Mouse (Mus musculus) lung, embryonic 14.5 days (tissue): ENCODE results near the gene Agpat4. TPM values are rescaled to one million over a fixed set of nuclear protein-coding genes. Genes with fewer than 3 reads are reported as not detected.
"Not testable (repeated sequence)": the region's sequence is repeated elsewhere in the genome, so short reads cannot be mapped to it uniquely, and the experiment has no call there.

Source experiments
- ATAC-seq: fragments of 200-750 bp; cut with Nextera tagmentation; 2 replicates; pipeline ENCODE4 v1.8.0; 2017; ENCODE audit warnings: mild to moderate bottlenecking, moderate TSS enrichment, moderate library complexity; ENCODE audit not compliant: insufficient read depth
- DNase-seq: peaks from one replicate; pipeline ENCODE4 v3.0.0-alpha.2; 2015
- H3K27ac ChIP-seq: fragments of 300-500 bp; sonication (generic); 2 replicates; pipeline ENCODE4 v1.5.1; 2014; ENCODE audit warnings: low read depth, mild to moderate bottlenecking, moderate library complexity
- H3K27me3 ChIP-seq: fragments of 300-500 bp; sonication (generic); 2 replicates; pipeline ENCODE4 v1.6.1; 2014; ENCODE audit warnings: low read length, control low read depth; ENCODE audit not compliant: insufficient read depth
- H3K36me3 ChIP-seq: fragments of 300-500 bp; sonication (generic); 2 replicates; pipeline ENCODE4 v1.6.1; 2014; ENCODE audit warnings: control low read depth; ENCODE audit not compliant: insufficient read depth
- H3K4me1 ChIP-seq: fragments of 300-500 bp; sonication (generic); 2 replicates; pipeline ENCODE4 v1.6.1; 2014; ENCODE audit warnings: antibody characterized with exemption, control low read depth; ENCODE audit not compliant: insufficient read depth
- H3K4me2 ChIP-seq: fragments of 300-500 bp; sonication (generic); 2 replicates; pipeline ENCODE4 v1.6.1; 2014; ENCODE audit warnings: mild to moderate bottlenecking
- H3K4me3 ChIP-seq: fragments of 300-500 bp; sonication (generic); 2 replicates; pipeline ENCODE4 v1.5.1; 2014; ENCODE audit warnings: low read depth, low read length
- H3K9ac ChIP-seq: fragments of 300-500 bp; sonication (generic); 2 replicates; pipeline ENCODE4 v1.6.1; 2014
- H3K9me3 ChIP-seq: fragments of 300-500 bp; sonication (generic); 2 replicates; pipeline ENCODE4 v1.6.1; 2016; ENCODE audit warnings: low read depth, low read length, control low read depth
- CTCF ChIP-seq: IDR thresholded peaks from 2 replicates; pipeline ENCODE4 v1.5.1; 2016; ENCODE audit warnings: antibody characterized with exemption, low read depth
- WGBS: fragments of 180-500 bp; shearing (Covaris S2); extraction: QIAGEN DNeasy Blood & Tissue Kit; methylation state at CpG from one replicate; pipeline ENCODE4 v1.1.7; 2014; 5-methylcytosine and 5-hydroxymethylcytosine counted together
- polyA plus RNA-seq: library from polyadenylated mRNA; unstranded; fragments of >200 nt; fragmentation: Nextera tagmentation; extraction: Ambion mirVana; gene quantifications from 2 replicates; pipeline ENCODE4 v1.2.1, GENCODE M21; 2014

The Agpat4 gene
- polyA plus RNA-seq, 1 experiment from 2014 or later = 28.2 TPM

GRCm38 (mm10) chr17:12113626-12114025 is 4.9 kb upstream of the Agpat4 start:
- ATAC-seq (no peak), DNase-seq (no peak)
- no peaks in the 10 kb centered on the region for H3K27me3 ChIP-seq
- H3K27ac ChIP-seq = no peak overlapping the region
- H3K9ac ChIP-seq = no peak overlapping the region
- 89% methylated on average over 6 of the region's 6 CpGs for WGBS
- H3K4me1 ChIP-seq = no peaks in the 10 kb centered on the region
- TF ChIP-seq CTCF = no peak
- no peaks in the 10 kb centered on the region for H3K9me3 ChIP-seq
- H3K4me3 ChIP-seq = no peak overlapping the region
- no peaks in the 10 kb centered on the region for H3K36me3 ChIP-seq
- no peak overlapping the region for H3K4me2 ChIP-seq

GRCm38 (mm10) chr17:12115086-12115485 is 3.4 kb upstream of the Agpat4 start:
- Histone ChIP-seq H3K4me3 (no peak overlapping the region), H3K9me3 (no peaks in the 10 kb centered on the region), H3K9ac (no peak overlapping the region), H3K27me3 (no peaks in the 10 kb centered on the region), H3K4me1 (no peaks in the 10 kb centered on the region), H3K36me3 (no peaks in the 10 kb centered on the region), H3K4me2 (no peak overlapping the region), H3K27ac (no peak overlapping the region)
- TF ChIP-seq CTCF = no peak
- DNase-seq = no peak
- 71% methylated on average over 2 of the region's 2 CpGs for WGBS
- ATAC-seq = no peak

- no peak for TF ChIP-seq CTCF
- Histone ChIP-seq H3K27me3 (no peaks in the 10 kb centered on the region), H3K9me3 (no peaks in the 10 kb centered on the region), H3K4me3 (peak overlapping the region; percentile 56), H3K9ac (peak overlapping the region; percentile 65), H3K4me2 (peak overlapping the region; percentile 92), H3K4me1 (no peaks in the 10 kb centered on the region), H3K27ac (peak overlapping the region; percentile 95; the same call in 1 of the 2 replicates), H3K36me3 (no peaks in the 10 kb centered on the region)
- 4% methylated on average over 9 of the region's 9 CpGs for WGBS
- no peak for ATAC-seq
- peak; percentile 41 for DNase-seq
Measured at GRCm38 (mm10) chr17:12118131-12118530, 373 bp upstream of the Agpat4 start.

GRCm38 (mm10) chr17:12118926-12119641 is 580 bp downstream of the Agpat4 start:
- H3K4me1 ChIP-seq = no peaks in the 10 kb centered on the region
- H3K27ac ChIP-seq = peak overlapping the region; percentile 95

GRCm38 (mm10) chr17:12119675-12120074 is 1.2 kb downstream of the Agpat4 start:
- Histone ChIP-seq H3K9me3 (no peaks in the 10 kb centered on the region), H3K4me3 (peak overlapping the region; percentile 56), H3K9ac (peak overlapping the region; percentile 65), H3K4me2 (peak overlapping the region; percentile 92), H3K27ac (peak overlapping the region; percentile 95), H3K27me3 (no peaks in the 10 kb centered on the region), H3K36me3 (peaks cover 6% of the 10 kb centered on the region; the same call in 1 of the 2 replicates), H3K4me1 (no peaks in the 10 kb centered on the region)
- TF ChIP-seq CTCF = no peak
- peak; percentile 79 for DNase-seq
- ATAC-seq = peak; percentile 44; the same call in 1 of the 2 replicates
- 1% methylated on average over 12 of the region's 12 CpGs for WGBS

More at GRCm38 (mm10) chr17:12118926-12119641, 580 bp downstream of the Agpat4 start:
- ATAC-seq = peak; percentile 97
- under 1% methylated on average over 30 of the region's 30 CpGs for WGBS
- peak; percentile 97 for DNase-seq
- Histone ChIP-seq H3K36me3 (0 out of 2 replicates have a peak, but pooled peaks cover 4% of the 10 kb centered on the region), H3K9ac (peak overlapping the region; percentile 65), H3K27me3 (no peaks in the 10 kb centered on the region), H3K9me3 (no peaks in the 10 kb centered on the region), H3K4me3 (peak overlapping the region; percentile 56), H3K4me2 (peak overlapping the region; percentile 92)
- no peak; the same call in 1 of the 2 replicates for TF ChIP-seq CTCF

- Histone ChIP-seq H3K4me2 (peak overlapping the region; percentile 92), H3K4me1 (no peaks in the 10 kb centered on the region), H3K27me3 (no peaks in the 10 kb centered on the region), H3K9me3 (peaks cover 3% of the 10 kb centered on the region; the same call in 1 of the 2 replicates), H3K4me3 (peak overlapping the region; percentile 56), H3K9ac (peak overlapping the region; percentile 65; the same call in 1 of the 2 replicates), H3K27ac (no peak overlapping the region), H3K36me3 (peaks cover 11% of the 10 kb centered on the region)
- no peak for TF ChIP-seq CTCF
- ATAC-seq (no peak), DNase-seq (no peak)
- 26% methylated on average over 5 of the region's 5 CpGs for WGBS
Measured at GRCm38 (mm10) chr17:12120268-12120667, 1.8 kb downstream of the Agpat4 start.

- no peaks in the 10 kb centered on the region for H3K4me1 ChIP-seq
- H3K36me3 ChIP-seq = peaks cover 17% of the 10 kb centered on the region
- no peak for ATAC-seq
- 84% methylated on average over 7 of the region's 7 CpGs for WGBS
- 0 out of 2 replicates have a peak overlapping the region, but pooled peaks have one; percentile 56 for H3K4me3 ChIP-seq
- H3K27me3 ChIP-seq = no peaks in the 10 kb centered on the region
- H3K4me2 ChIP-seq = peak overlapping the region; percentile 92
- peaks cover 3% of the 10 kb centered on the region; the same call in 1 of the 2 replicates for H3K9me3 ChIP-seq
- H3K27ac ChIP-seq = no peak overlapping the region
- no peak for TF ChIP-seq CTCF
- DNase-seq = no peak
- no peak overlapping the region for H3K9ac ChIP-seq
Measured at GRCm38 (mm10) chr17:12121226-12121794, 2.8 kb downstream of the Agpat4 start.

GRCm38 (mm10) chr17:12122262-12122661 is 3.8 kb downstream of the Agpat4 start:
- not testable (repeated sequence) for H3K4me3 ChIP-seq, H3K4me2 ChIP-seq, H3K27ac ChIP-seq, H3K4me1 ChIP-seq, ATAC-seq, H3K9me3 ChIP-seq, H3K27me3 ChIP-seq, H3K9ac ChIP-seq, DNase-seq
- WGBS = 89% methylated on average over 8 of the region's 9 CpGs
- peaks cover 21% of the 10 kb centered on the region for H3K36me3 ChIP-seq
